Mouse (Mus musculus): ENCODE measurements around the gene Lrig1.
A peak's percentile ranks its signal among the peaks of the same experiment; 100 is the strongest.

The Lrig1 gene

DNA sequence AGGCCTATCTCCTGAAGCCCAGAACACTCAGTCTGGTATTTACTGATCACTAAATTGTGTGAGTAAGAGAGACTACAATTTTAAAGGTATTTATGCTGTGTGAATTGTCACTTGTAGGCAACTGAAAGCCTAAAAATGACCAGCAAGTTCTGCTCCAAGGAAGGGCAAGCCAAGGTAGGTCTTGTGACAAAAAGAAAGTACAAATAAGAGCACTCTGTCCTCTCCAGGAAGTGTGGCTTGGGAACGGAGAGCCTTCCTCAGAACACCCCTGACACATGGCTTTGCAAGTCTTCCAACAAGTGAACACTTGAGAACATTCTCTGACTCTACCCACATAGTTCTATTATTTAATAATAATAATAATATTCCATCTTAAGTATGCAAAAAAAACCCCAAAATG lies 2.5 kb downstream of the Lrig1 start:
- DNase-seq: no peak

DNA sequence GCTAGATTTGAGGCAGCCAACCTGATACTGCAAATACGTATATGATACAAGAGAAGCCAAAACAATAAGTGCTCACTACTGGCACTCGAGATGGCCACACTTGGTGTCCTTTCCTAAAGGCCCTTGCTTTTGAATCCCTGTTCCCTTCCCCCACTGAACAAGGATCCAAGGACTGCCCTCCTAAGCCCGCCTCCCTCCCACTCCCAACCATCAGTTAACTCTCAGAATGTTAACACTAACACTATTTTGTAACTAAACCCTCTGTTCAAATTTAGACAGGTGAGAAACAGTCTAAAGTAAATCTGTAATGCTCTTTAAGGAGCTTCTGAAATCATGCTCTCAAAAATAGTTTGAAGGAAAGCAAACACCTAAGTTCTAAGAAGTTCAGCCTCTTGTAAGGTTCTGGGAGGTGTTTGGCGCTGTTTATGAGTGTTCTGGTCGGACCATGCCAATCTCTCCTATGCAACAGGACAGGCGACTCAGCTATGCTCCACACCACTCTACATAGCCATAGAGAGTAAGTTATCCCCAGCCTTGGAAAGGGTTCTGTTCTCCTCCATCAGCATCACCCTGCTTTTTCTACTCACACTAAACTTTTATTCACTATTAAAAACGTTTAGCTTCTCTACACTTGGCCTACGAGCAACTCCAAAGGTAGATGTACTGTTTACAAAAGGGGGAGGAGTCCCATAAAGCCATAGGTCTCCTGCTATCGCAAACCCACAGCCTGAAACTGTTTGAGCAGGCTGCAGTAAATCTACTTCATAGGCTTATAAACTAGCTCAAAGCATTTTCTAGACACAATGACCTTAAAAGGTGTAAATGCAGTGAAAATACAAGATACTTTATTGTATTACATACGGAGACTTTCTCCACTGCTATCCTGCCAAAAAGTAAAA lies 3.5 kb downstream of the Lrig1 start:
- DNase-seq: peak; percentile 50 to 68

DNA sequence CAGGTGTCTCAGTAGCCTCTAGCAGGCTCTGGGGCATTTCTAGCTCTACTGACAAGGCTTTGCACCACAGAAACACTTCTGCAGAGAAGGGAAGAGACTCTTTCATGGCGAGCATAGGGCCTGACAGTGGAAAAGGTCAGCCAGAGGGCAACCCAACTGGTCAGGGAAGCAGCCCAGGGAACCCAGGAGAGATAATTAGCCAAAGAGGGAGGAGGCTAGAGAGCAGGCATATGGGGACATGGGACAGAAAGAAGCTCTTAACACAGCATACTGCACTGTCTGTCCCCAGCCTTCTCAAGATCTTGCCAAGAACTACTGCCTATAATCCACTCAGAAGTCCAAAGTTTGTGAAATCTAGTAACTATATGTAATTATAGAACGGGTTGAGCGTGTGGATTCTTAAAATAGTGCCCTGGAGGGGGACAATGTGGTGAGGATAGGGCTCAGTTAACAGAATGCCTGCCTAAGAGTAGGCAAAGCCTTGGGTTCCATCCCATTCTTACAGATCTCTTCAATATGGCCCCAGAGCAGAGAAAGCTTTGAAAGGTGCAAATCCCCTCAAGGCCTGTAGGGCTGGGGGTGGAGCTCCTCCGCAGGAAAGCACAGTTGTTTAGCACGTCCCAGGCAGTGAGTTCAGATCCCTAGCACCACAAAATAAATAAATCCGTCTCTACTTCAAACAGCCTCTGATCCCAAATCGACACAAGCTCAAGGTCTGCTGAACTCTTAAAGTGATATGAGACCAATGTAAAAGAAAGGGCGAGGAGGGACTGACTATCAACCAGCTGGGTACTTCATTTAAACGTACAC lies 4.6 kb downstream of the Lrig1 start:
- DNase-seq: no peak

DNA sequence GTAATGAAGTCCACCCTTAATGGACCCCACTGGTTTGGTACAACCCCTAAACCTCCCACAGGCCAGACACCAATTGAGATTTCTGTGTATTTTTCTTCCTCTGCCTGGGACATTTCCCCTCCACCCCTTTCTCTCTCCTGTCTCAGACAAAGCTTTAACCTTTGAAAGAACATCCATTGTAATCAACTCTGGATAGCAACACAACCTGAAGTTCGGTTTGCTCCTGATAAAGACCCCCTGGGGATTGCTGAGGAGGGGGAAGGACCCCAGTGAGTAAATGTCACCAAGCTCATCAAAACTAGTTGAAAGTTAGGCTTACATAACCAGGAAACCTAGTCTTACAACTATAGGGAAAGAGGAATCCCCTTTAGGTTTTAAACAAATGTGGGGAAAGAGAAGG lies 5.5 kb downstream of the Lrig1 start:
- no peak for DNase-seq

DNA sequence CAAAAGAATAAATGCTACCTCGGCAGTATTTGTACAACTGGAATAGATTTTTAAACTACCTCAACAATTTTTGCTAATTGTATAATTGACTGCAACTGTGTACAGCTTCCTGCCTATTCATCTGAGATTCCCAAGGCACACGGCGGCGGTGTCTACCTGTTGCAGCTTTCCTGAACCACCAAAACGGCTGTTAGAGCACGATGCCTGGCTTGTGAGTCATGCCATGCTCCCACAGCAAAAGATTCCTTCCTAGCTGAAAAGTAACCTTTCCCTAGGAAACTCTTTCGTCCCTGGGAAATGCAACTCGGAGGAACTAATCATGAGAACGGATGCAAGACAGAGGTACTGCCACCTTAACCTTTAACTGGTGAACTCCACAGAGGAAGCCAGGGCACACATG lies 6.9 kb downstream of the Lrig1 start:
- no peak for DNase-seq

DNA sequence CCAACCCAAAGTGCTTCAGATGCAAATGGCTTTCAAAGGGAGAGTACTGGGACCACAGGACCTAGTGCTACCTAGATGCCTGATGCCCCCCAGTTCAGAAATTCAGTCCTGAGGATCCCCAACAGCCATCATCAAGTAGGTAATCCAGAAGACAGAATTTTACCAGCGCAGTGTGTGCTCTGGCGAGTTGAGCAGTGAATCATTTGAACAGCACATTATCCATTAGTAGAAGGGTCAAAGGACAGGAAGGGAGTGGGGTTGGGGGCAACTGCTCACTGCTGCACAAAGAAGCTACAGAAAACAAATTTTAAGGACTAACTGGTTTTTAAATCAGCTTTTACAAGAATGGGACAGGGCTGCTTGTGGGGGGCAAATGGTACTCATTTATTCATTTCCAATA lies 8.0 kb downstream of the Lrig1 start:
- DNase-seq: no peak

DNA sequence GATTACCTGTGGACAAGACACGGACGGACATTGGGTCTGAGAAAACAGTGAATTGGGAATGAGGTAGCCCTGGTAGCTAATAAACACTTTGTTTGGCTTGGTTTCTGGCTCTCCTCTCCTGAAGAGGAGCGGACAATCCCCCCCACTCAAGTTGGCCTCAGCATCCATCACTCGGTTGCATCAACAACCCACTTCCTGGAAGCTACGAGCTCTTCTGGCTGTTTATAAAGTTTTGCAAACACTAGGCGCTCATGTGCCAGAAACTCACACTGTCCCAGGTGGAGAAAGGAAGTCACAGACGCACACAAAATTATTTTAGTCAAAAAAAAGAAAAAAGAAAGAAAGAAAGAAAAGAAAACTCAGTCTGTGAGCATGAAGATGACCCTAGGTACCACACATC lies 9.7 kb downstream of the Lrig1 start:
- DNase-seq: no peak

DNA sequence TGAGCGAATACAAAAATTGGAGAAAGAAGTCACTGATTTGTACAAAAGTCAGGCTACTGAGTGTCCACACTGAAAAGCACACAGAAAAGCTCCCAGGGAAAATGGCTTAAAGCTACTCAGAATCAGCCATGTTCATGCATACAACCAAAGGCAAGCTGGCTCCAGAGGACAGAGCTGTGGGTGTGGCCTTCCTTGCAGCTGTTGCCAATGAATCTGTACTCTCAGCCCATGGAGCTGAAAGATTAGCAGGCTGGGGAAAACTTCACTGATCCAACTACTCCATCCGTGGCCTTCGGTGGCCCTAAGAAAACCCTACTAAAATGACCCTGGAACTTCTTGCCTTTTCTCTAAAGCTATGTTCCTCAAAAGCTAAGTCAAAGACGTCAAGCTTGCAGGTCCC lies 11.2 kb downstream of the Lrig1 start:
- DNase-seq: no peak

DNA sequence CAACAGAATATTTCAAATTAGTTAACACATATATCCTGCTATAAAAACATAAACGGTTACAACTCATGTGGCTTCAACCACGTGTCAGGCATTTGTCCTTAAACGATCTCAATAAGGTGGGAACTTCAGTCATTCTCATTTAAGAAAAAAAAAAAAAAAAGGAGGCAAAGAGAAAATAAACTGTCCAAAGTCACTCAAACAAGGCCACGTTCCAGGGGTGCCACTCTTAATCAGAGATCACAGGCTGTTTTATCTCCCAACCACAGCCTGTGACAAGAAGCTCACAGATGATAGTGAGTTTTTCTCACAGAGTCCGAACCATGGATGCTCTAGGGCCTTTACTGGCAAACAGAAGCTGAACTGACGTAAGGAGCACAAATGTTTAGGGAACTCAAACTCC lies 13.9 kb downstream of the Lrig1 start:
- DNase-seq: no peak

DNA sequence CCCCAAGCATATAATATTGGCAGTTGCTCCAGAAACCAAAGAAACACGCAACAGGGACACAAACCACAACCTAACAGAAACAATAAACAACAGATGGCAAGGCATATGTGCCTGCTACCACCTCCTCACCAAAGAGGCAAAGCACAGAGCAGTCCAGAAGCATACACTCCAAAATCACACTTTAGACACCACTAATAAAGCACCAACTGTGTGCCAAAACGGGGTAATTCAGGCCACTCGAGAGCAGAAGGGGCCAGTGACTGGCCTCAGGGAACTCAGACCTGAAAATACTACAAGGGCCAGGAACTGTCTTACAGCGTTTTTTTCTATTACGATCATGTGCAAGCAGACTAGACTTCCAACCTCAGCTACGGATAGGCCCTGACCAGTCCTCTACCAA lies 14.3 kb downstream of the Lrig1 start:
- DNase-seq: no peak

DNA sequence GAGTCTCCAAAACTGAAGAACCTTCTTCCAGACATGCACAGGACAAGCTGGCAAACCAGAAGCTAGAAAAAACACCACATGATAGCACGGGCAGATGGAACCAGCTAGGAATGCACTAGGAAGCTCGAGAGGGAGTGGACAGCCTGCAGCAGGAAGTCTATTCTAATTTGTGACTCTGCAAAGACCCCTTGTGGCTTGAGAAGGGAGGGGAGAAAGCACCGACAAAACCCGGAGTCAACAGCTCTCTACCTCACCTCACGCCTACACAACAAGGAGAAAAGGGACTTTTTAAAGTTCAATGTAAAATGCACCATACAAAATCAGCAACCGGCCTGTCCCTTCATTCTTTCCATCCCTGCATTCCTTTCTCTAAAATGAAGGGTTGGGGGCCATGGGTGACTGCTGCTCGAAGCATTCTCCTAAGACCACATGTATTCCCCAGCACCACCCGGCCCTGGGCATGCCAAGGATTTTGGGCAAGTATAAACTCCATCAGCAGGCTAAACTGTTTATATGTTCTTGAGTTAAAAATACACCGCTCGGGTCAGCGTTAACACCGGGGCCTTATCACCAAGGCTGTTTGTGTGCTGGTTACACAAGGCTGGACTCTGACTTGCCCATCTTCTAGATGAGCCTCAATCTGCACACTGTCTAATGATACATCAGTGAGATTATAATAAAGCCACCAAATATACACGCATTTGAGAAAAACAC lies 15.0 kb downstream of the Lrig1 start:
- no peak for DNase-seq

DNA sequence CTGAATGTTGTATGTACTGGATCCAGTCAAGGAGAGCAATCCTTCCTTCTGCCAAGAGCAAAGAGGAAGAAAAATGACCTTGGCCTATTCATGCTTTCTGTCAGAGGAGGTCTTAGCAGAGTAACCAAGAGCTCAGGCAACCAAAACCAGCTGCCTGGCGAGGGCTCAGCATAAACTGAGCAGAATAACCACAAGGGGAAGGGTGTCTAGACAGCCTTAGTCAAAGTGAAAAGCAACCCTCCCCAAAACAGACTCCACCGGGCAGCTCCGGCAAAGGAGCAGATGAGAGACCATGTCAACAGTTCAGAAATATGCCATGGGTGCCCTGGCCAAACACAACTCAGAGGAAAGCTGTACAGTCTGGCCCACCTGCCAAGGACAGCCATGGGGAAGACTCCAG lies 16.3 kb downstream of the Lrig1 start:
- no peak for DNase-seq

DNA sequence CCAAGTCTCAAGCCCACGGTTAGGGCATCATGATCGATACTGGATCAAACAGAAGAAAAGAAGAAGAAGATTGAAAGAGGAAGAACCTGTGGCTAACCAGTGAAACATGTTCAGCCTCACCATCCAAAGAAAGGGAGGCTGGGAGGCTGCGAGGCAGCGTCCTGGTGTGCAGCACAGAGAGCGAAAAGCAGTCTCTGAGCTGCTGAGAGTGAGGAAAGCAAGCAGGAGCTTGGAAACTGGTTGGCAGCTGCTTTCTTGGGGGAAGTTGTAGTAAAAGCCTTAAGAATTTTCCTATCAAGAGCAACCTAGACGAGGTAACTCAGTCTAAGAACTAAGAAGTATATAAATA lies 17.7 kb downstream of the Lrig1 start:
- no peak for DNase-seq

DNA sequence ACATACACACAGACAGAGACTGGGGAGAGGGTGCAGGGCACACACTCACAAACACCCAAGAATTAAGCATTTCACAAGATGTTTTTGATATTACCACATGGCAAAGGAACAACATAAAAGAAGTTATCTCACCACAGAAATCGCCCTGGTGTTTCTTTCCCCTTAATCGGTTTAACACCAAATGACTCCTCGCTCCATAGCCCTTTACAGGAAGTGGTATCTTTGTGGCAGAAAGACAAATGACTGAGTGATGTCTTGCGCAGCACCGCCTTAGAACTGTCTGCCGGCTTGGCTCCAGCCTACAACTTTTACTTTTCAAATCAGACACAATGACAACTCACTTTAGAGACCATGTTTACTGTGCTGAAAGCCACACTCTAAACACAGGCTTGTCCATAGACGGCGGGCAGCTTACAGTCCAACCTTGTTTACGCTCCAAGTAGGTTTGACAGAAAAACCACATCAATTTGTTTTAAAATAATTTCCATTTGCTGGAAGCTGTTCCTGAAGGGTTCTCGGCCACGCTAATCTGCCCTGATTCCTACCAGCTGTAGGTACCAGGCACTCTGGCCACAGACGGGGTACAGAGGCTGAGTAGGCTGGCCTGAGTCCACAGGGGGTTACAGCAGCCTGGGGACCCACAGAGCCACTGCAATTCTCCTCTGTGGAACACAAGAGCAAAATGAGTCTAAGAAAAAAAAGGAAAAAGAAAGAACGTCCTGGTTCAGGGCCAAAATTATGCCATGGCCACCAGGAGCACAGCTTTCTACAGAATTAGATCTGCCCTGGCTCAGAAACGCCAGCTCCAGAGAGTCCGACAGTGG lies 18.3 kb downstream of the Lrig1 start:
- DNase-seq: no peak

DNA sequence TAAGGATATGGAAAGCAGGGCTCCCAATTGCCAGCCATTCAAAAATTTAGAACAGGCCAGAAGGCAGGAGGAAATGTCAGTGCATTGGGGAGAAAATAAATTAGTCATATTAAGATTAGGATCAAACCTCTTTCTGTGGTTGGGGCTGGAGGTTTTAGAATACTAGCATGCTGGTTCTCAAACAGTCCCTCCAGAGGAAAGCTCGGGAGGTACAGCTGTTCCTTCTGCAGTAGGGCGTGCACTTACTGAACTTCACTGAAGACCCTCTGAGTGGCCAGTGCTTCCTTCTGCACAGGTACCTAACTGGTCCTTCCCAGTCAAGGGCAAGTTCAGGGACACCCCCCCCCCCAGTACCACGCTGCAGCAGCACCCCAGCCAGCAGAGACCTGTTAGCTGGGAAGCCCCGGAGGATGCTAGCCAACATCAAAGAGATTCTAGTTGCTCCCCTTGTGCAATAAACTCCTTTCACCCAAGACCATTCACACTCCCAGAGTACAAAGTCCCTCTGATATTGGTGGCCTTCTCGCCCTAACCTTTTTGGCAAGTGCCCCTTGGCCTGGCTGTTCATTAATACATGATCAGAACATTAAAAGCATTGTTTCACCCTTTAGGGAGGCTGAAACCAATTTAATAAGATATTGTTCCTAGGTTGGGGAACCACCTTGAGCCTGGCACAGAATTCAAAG lies 19.1 kb downstream of the Lrig1 start:
- no peak for DNase-seq

DNA sequence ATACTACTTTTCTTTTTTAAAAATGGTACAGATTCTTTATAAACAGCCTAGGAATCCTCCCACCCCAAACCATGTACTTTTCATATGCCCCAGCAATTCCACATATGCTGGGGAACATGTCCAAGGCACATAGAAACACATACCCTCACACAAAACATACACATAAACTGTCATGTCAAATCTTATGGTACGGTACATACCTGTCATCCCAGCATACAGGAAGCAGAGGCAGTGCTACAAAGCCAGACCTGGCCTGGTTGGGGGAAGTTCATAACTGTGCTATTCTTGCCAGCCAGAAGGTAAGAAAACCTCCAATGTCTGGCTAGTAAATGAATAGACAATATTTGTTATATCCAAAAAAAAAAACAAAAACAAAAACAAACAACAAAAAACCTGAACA lies 20.7 kb downstream of the Lrig1 start:
- DNase-seq: no peak

DNA sequence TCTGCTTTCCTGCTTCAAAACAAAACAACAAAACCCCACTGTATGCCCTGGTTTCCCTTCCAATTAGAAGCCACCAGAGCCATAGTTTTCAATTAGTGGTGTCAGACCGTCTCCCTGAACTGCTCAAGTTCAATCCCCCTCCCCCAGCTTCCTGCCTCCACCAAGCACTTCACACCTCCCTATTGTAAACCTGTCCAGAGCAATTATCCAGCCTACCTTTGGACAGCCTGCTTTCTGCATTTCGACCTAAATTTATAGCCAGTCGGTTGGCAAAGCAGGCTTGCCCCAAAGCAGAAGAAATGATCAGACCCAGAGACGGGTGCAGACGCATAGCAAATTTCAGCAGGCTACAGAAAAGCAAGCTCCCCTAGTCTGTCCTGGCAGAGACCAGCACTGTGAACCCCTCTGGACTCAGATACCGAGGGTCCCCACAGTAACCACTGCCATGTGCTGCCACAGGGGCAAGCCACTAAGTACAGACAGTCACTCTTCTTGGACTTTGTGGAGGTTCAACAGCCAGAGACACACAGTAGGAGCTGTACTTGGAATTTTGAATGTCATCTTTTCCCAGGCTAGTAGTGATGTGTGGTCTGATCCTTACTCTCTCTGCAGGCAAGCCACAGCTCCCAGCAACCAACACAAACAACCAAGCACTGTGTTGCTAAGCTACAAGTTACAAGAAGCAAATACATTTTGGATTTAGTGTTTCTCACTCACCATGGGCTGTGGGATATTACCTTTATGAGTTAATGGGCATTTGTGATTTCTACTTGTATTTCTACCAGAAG lies 21.4 kb downstream of the Lrig1 start:
- no peak for DNase-seq

DNA sequence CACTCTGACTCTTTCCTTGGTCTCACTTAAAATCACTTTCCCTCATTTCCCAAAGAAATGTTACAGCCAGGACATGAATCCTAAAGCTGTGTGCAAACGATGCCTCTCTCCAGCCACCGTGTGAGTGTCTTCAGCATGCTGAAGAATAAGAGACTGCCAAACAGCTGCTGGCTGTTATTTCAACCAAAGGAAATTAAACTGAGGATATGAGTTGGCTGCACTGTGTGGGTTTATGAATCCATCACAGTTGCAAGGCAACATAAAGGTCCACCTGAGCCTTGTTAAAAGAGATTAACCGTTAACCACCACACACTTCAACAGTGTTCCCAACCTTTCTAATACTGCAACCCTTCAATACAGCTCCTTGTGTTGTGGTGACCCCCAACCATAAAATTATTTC lies 22.5 kb downstream of the Lrig1 start:
- no peak for DNase-seq

DNA sequence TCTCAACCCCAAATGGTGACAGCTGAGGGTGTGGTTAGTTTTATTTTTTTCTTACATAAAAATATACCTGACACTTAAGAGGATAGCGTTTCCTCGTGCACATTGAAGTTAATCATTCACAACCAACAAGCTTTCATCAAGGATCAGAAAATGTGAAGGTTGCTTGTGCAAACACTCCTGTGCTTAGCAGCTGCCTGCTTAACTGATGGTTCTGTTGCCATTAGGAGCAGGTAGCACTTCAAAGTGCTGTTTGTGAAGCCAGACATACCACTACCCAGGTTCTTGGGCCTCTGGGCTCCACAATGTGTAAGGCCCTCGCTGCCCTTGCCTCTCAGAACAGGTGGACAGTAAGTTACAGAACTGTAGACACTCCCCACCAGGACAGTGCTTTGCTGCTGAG lies 23.1 kb downstream of the Lrig1 start:
- DNase-seq: peak; percentile 35 to 59

DNA sequence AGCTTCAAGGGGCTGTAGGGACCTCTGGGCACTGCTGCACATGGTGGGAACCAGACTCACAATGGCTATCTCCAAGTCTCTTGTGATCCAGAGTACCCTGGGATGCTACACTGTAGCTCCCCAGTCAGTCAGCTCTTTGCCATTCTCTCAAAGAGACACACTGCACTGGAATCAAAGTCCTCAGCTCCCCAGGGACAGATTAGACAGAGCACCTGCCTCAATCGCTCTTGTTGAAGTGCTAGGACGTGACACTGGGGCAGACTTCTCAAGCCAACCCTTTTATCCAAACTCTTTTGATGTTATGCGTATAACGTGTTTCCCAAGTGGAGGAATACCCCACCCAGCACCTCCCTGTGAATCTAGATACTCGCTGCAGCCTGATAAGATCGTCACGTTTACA lies 23.7 kb downstream of the Lrig1 start:
- DNase-seq: no peak

DNA sequence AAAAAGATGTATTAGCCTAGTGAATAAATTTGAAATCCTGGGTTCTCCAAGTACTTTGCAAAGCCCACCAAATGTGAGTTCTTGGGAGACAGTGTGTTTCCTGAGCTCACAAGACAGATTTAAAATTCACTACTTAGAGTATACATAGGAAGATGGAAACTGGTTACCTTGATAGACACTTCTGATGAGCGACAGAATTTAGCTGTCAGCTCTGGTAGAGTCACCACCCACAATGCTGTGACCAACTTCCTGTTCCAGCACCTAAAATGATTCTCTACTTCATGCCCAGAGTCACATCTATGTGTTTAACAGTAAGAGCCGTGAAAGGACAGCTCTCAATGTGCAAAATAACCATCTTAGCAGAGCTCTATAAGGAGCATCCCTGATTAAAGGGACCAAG lies 27.5 kb downstream of the Lrig1 start:
- no peak for DNase-seq
